Mouse (Mus musculus): Measurements from ENCODE around the gene Tob2.
A peak's percentile ranks its signal among the peaks of the same experiment; 100 is the strongest.

Tob2 gene

DNA sequence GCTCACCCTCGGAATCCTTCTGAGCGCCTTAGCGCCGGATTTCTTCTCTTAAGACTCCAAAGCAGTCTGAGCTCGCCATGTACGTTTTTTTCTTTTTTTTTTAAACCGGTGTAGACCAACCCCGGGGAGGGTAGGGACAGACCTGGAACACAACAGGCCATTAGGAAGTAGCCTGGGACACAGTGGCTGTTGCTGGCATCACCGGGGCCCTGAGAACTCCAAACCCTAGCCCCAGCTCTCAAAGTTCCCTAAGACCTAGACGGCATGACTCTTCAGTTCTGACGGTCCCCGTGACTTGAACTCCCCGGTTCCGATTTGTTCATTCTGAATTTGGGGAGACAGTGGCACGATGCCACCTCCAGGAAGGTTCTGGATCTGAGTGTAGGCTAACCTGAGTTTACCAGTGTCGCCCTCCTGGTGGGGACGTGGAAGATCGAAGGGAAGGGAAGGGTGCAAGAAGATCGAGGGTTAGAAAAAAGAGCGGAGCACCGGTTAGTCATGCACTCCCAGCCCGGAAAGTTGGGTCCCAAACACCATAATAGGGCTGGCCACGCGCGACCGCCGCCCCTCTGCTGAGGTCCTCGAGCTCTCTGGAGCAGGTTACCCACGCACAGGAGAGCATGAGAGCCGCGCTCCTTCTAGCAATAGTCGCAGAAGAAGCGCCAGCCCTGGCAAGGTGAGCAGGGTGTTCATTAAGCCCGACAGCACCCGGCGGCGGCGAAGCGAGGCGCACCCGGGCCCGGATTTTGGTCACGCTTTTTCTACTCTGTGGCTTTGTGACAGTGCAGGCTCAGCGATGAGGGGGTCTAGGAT, at the start of gene Tob2:
Gene Tob2, minus strand, starts transcription at position 280 of the 813 bp plus-strand sequence.
- peak; percentile 72 to 75 for DNase-seq (ENCODE audit: low spot score in 2 of 2)

DNA sequence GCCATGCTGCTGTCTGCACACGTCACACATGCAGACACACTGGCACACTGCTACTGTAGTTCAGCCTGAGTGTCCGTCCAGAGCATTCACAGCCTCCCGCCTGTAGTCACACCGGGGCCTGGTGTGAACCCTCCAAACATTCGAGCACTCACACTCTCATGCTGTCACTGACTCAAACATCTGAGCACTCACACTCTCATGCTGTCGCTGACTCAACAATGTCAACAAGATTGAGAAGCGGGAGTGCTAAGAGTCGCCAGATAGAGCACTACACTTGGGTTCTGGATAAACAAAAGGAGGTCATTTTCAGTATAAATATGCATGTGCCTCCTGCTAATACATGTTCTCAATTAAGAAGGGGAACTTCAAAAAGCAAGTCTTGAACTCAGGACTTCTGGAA, 49.4 kb upstream of the Tob2 start:
- no peak for DNase-seq (ENCODE audit: low spot score in 2 of 2)

DNA sequence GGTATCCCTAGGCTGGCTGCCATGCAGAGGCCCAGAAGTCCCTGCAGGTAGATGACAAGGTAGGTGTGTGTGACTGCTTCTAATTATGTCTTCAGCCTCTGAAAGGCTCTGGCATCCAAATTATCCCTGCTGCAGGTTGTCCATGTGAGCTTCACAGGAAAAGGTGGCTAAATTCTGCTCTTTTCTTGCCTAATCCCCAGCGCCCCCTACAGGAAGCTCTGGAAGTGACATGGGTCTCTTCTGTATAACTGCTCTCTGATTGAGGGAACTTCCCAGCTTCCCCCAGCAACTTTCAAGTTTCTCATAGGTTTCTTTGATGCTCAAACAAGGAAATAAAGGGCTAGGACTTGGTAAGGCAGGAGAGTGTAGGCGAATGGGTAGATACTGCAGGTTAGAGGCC, 46.3 kb upstream of the Tob2 start:
- DNase-seq (ENCODE audit: low spot score in 2 of 2): peak; percentile 24 to 81

DNA sequence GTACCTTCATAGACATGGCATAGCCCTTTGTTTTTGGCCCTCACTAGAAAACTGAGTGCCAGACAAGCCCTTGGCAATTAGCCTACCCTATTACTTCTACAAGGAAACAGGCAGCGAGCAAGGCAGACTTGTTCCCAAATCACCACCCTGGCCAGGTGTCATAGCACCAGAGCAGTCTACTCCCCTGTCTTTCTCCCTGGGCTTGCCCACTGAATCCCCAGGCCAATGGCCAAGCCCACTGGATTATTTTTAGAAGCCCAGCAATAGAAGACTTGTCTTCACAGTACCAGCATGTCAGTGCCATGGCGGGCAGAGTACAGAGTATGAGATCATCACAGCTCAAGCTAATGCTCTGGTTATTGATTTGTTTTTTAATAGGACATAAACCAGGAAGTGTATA, 40.2 kb upstream of the Tob2 start:
- DNase-seq (ENCODE audit: low spot score in 2 of 2): no peak

DNA sequence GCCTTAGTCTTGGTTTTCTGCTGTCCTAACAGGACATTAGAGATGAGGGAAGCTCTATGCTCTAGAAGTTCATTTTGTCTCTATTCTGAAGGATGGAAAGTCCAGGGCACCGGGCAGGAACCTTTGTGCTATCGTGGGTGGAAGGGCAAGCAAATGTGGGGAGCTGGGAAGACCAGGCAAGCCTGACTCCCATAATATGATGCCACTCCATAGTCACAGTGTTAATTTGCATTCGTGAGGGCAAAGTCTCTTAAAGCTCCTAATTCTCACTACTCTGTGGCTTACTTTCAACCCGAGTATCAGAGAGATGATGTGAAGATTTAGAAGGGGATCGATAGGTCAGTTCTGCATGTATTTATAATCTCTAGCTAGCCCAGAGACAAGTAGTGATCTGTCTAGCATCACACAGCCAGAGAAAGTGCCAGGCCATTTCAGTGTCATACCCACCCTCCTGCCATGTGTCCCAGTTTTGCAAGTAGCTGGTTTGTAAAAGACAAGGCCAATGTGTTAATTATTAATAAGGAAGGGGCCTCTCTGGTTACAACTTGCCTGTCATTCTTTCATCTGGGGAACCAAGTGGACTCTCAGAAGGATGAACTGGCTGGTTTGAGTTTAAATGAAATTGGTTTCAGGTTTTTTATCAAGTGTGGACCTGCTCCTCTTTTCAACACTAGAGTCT, 39.1 kb upstream of the Tob2 start:
- no peak for DNase-seq (ENCODE audit: low spot score in 2 of 2)

DNA sequence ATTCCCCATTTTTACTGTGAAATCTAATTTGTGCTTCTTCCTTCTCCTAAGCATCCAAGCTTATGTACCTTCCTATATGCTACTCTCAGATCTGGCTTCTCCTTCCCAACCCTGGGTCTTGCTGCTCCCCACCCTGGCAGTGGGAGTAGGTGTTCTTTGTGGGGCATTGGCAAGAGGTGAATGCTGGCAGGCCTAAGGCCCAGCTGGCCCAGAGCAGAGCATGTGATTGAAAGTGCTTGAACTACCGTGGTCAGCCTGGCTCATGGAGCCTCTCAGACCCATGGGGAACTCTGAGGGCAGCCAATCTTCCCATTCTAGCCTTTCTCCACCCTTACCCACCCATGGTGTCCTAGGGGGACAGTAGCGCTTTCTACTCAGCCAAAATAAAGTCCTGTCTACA, 37.8 kb upstream of the Tob2 start:
- no peak for DNase-seq (ENCODE audit: low spot score in 2 of 2)

DNA sequence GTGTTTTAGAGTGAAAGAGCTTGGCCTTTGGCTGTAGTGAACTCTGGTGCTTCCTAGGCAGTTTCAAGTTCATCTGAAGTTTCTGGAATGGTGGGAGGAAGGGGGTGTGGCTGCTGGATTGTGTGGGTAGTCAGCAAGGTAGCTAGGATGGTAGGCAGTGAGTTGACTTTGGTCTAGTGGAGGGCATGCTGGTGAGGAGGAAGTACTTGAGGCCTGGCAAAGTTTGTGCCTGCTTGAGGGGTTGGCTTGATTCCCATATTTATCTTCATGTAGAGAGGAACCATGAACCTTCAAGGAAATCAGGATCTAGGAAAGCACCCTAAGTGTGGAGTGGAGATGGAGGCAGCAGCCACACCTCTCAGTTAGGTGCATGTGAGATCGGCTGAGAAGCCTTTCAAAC, 35.4 kb upstream of the Tob2 start:
- DNase-seq (ENCODE audit: low spot score in 2 of 2): no peak

DNA sequence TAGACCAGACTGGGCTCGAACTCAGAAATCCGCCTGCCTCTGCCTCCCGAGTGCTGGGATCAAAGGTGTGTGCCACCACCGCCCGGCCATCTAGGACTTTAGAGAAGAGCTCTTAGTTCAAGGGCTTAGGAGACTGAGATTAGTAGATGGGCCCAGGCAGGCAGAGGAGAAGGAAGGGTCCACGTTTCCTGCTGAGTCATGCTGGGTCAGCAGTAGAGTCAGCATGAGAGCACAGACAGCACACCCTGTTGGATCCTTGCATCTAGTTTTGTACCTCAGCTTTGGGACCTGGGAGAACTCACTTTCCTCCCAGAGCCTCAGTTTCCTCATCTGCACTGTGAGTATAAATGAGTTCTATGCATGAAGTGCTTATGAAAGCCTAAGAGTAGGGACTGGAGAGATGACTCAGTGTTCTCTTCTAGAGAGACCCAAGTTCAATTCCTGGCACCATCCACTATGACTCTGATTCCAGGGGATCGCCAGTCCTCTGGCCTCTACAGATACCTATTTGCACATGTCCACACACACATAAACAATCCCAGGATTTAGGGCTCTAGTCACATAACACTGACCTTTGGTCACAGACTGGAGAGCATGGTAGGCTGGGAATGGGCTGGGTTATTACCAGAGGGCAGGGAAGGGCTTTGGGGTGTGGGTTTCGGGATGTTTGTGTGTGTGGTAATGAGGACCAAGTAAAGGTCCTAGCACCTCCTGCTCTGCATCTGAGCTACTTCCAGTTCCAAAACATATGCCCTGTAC, 33.4 kb upstream of the Tob2 start:
- DNase-seq (ENCODE audit: low spot score in 2 of 2): no peak

DNA sequence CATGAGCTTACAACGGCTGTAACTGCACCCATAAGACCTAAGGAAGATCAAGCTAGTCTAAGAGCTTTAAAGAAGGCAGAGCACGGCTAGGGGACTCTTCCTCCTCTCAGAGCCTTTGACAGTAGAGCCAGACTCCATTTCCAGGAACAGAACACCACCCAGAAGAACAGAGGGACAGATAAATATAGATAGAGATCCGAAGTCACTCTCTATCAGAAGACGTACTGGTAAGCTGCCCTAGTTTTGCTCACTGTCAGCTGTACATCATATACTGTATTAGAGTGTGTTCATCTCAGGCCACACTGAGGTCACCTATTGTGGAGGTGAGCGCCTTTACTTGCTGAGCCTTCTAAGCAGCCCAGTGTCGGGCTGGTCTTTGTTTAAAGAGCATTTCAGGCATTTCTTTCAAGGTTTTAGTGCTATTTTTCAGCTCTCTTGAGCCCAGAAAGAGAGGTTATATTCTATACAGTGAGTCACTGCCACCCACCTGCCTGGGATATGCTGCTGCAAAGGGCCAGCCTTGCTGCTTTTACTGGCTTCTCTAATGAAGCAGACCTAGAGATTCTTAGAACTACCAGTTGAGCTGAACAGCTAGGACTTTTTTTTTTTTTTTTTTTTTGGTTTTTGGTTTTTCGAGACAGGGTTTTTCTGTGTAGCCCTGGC, 32.7 kb upstream of the Tob2 start:
- no peak for DNase-seq (ENCODE audit: low spot score in 2 of 2)

DNA sequence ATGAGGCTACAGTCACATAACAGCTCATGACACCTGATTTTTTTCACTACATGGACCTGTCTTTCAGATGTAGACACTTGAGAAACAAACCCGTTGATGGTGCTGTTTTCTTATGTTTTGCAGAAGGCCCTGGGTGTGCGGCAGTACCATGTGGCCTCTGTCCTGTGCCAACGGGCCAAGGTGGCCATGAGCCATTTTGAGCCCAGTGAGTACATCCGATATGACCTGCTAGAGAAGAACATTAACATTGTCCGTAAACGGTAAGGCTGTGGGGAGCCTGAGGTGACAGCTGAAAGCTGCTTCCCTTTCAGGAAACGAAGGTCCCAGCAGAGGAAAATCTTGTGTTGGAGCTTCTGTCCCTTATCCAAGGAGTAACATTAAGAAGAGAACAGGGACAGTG, 30.6 kb upstream of the Tob2 start:
- DNase-seq (ENCODE audit: low spot score in 2 of 2): no peak

DNA sequence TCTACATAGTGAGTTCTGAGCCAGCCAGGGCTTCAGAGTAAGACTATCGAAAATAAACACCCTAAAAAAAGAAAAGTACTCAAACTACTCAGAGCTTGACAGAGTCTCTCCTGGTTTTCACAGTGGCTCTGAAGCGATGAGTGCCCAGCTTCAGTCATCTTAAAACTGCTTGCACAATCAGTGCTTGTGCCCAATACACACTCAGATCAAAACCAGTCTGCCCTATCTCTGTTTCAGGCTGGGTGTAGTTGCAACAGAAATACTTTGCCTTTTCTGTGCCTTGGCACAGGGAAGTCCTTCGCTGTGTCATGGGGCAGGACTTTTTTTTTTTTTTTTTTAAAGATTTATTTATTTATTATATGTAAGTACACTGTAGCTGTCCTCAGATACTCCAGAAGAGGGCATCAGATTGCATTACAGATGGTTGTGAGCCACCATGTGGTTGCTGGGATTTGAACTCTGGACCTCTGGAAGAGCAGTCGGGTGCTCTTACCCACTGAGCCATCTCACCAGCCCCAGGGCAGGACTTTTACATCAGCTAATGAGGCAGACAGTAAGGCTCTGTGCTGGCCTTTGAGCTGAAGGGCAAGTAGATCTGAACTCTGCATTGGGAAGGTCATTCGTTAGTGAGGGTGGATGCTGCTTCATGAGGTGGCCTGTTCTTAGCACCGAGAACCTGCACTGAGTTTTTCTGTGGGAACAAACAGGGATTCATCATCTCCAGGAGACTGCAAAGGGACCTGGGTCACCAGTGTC, 28.4 kb upstream of the Tob2 start:
- DNase-seq (ENCODE audit: low spot score in 2 of 2): no peak

DNA sequence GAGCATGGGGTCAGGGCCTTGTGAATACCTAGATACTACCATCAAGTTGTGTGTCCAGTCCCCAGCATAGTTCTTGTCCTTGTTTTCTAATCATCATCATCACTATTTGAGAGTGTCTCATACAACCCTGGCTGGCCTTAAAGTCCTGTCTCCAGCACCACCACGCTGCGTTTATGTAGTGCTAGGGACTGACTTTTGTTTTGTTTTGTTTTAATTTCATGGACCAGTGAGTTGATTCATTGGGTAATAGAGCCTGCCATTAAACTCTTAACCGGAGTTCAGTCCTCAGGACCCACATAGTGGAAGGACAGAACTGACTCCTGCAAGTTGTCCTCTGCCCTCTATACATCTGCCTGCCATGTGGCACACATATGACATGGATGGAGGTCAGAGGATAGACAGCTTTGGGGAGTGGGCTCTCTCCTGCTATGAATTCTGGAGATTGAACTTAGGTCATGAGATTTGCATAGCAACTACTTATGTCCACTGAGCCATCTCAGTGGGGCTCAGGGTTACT, 26.9 kb upstream of the Tob2 start:
- no peak for DNase-seq (ENCODE audit: low spot score in 2 of 2)

DNA sequence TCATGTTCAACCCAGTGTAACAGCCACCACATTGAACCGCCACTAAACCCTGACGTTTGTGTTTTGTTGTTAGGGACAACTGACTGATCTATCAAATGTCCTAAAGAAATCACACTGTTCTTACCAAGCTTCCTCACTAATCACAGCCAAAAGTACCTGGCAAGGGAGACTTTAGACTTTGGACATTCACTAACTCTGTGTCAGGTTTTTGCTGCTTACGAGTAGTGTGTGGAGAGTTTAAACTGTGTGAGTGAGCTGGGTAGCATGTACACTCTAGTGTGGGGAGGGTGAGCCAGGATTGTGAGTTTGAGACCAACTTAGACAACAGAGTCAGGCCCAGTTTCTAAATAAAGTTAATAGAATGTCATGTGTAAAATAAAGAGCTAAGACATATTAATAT, 23.8 kb upstream of the Tob2 start:
- DNase-seq (ENCODE audit: low spot score in 2 of 2): no peak

DNA sequence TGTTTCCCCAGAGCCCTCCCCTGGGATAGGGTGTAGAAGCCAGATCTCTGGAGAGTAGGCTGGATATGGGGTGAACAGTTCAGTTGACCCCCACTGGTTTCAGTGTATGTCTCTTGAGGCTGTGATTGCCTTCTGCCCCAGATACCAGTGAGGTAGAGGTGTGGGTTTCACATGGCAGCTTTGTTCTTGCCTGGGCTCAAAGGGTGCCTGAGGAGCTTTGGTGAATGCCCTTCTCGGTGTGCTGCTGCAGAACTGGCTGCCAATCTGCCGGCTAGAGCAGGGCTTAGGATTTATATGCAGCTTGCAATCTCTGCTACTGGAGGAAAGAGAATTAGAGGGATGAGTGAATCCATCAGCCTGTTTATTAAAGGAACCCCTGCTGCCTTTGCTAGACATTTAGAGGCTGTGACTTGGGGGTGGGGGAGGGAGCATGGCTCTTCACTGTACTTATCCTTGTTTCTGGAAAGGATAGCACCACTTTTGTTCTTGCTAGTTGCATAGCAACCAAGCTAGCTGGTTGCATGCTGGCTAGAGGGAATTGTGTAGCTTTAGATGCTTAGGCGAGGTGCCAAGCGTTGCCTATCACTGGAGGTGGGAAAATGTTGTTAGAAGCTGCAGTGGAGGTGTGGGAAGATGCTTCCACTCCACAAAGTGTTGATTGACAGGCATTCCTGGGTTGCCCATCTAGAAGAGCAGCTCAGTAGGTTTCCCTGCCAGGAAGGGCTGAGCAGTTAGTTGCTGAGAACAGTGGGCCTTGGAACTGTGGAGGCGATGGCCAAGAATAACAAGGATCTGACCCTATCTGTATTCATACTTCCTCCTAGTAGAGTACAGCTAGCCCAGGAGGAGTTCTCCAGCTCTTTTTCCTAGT, 21.2 kb upstream of the Tob2 start:
- no peak for DNase-seq (ENCODE audit: low spot score in 2 of 2)

DNA sequence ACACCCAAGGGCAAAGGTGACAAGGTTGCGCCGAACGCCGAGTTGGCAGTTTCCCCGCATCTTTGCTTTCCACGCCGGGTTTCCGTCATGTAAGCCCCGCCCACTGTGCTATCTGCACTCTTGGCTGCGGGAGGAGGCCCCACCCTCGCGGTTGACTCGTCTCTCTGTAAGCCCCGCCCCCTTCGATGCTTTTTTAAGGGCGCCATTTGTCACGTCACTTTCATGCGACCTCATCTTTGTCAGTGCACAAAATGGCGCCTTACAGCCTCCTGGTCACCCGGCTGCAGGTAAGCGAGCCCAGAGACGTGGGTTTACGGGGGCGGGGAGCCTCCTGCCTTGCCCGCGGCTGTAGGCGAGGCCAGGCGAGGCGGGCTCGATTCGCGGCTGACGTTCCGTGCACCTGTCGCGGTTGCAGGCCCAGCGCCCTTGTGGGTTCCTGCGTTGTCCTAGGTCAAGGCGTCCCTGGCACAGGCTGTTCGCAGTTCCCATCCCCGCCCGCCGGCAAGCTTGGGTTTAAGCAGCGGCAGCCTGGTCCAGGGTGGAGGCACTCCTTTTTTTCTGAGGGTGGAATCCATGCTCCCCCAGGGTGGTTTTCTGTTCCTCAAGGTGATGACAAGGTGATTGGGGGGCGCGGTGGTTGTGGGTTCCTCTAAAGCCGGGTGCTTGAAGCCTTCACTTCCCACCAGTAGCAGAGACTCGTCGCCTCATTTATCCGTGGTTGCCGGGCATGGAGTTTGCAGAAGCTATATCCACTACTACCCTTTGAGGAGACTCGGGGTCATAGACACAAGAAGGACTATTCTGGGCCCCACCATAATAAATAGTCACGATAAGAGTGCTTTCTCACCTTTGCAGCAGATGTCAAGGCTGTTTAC, 13.9 kb upstream of the Tob2 start, which contains the start of gene Aco2:
Gene Aco2, plus strand, starts transcription at position 48 of the 875 bp plus-strand sequence.
- DNase-seq (ENCODE audit: low spot score in 2 of 2): peak; percentile 99

DNA sequence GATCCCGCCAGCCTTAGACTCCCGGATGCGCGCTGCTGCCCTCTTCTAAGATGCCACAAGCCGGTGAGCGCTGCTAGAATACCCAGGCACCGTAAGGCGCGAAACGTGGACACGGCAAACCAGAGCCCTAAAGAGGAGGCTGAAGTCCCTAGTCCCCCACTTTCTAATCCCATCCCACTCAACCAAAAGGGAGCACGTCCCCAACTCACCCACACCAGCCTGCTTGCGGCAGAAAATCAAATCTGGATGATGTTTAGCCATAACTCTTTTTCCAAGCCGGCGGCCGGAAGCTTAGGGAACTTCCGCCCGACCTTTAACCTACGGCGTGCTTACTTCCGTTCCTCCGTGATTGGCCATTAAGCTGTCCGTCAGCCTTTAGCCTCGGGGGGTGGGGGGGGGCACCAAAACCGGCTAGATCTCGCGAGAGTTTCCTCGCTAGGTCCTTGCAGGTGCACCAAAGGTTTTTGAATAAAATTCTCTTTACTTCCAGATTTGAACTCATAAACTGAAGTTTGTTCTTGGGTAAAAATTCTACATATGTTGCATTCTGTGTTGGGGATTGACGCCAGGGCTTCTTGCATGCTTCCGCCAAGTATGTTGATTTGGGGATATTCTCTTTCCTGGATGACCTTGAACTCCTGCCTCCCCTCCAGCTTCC, 13.1 kb upstream of the Tob2 start, which contains the start of gene Phf5a:
Gene Phf5a, minus strand, starts transcription at position 308 of the 658 bp plus-strand sequence.
- peak; percentile 79 to 87 for DNase-seq (ENCODE audit: low spot score in 2 of 2)

DNA sequence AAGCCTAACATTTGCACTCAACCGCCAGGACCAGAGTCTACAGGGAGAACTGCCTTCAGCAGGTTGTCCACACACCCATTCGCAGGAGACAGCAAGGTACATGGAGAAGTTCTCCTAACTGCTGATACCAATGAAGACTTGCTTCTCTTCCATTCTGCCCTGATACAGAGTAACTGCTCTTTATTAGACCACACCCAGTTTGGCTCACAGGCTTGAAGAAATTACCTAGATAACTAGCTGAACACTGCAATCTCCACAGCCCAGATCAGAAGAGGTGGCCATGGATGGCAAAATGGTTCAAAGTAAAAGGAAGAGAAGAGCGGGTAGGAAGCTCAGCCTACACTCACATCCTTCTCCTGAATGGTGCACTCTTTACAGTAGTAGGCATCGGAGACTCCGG, 11.4 kb upstream of the Tob2 start:
- no peak for DNase-seq (ENCODE audit: low spot score in 2 of 2)

DNA sequence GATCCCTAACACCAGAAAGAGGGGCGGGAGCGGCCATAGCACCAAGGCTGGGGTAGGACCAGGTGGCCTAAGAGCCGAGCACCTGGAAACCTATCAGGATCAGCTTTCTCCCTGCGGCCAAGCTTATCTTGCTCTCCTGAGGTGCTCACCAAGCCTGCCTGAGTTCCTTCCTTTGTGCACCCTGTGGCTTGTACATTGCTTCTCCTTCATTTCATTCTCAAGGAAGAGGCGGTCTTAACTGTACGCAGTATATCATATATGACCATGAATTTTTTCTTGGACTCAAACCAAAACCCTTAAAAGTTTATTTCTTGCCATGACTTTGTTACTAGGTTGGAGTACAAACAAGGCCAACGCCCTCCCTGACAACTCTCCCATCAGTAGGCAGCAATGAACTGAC, 5.6 kb upstream of the Tob2 start:
- DNase-seq (ENCODE audit: low spot score in 2 of 2): no peak
